Mouse (Mus musculus) MEL (cell line): ENCODE results near the gene Sar1a.

Experiments used
- CHD2 ChIP-seq: IDR thresholded peaks from 2 replicates; pipeline ENCODE4 v1.6.1; 2011; ENCODE audit warnings: low read length, improper control_type of control experiment
- CTCF ChIP-seq, 3 experiments: IDR thresholded peaks in 2 of 3; conservative IDR thresholded peaks in 1 of 3; 2 replicates each; pipeline ENCODE4 v1.5.1; 2011 to 2012; ENCODE audit warnings: low read length in 3 of 3, low read depth in 2 of 3, mild to moderate bottlenecking in 2 of 3, improper control_type of control experiment in 1 of 3, inconsistent platforms in 1 of 3, mixed read lengths in 1 of 3, moderate library complexity in 1 of 3; ENCODE audit not compliant: control insufficient read depth in 1 of 3, insufficient read depth in 1 of 3, poor library complexity in 1 of 3, severe bottlenecking in 1 of 3
- MAZ ChIP-seq: IDR thresholded peaks from 2 replicates; pipeline ENCODE4 v1.6.1; 2012; ENCODE audit warnings: low read depth, mild to moderate bottlenecking, inconsistent platforms, low read length, improper control_type of control experiment
- NELFE ChIP-seq: IDR thresholded peaks from 2 replicates; pipeline ENCODE4 v1.6.1; 2011; ENCODE audit warnings: low read depth, low read length, improper control_type of control experiment
- POLR2AphosphoS5 ChIP-seq: IDR thresholded peaks from 2 replicates; pipeline ENCODE4 v1.6.1; 2012; ENCODE audit warnings: low read depth, borderline replicate concordance, mild to moderate bottlenecking, inconsistent platforms, low read length, moderate library complexity, mixed read lengths
- ZMIZ1 ChIP-seq: IDR thresholded peaks from 2 replicates; pipeline ENCODE4 v1.6.1; 2012; ENCODE audit warnings: low read depth, mild to moderate bottlenecking, inconsistent platforms, low read length, improper control_type of control experiment, moderate library complexity

DNA sequence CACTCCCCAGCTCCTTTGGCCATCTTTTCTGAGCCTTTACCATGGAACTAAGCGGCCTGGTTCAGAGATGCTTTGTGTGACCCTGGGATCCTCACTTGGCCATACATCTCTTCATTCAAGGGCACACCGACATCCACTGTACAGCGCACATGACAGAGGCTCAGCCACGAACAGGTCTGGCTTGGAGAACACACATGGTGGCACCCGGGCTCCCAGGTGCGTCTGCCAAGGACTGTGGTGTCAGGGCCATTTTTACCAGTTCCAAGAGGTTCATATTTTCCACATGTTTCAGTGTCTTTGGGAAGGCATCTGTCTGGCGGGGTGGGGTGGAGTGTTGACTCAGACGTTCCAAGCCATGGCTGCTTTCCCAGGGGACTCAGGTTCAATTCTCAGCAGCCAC, 62.2 kb downstream of the Sar1a start:
- TF ChIP-seq CTCF (IDR thresholded peaks at IDR 0.05 in 2 of 3, conservative IDR thresholded peaks at IDR 0.05 in 1 of 3; ENCODE audit: control insufficient read depth in 1 of 3, insufficient read depth in 1 of 3, low read depth in 2 of 3, low read length in 3 of 3, poor library complexity in 1 of 3, severe bottlenecking in 1 of 3) (no peak), ZMIZ1 (no peak), POLR2AphosphoS5 (no peak), NELFE (no peak), MAZ (no peak), CHD2 (no peak)
